Mouse (Mus musculus): ENCODE measurements at regions not wholly inside any gene's neighbourhood (a gene's known extent, or its start where the extent isn't known, plus 50 kb on each side); places are given as distances from the start of the nearest gene placed in this dataset.
"Not testable (repeated sequence)": the region's sequence is repeated elsewhere in the genome, so short reads cannot be mapped to it uniquely, and the experiment has no call there.

DNA sequence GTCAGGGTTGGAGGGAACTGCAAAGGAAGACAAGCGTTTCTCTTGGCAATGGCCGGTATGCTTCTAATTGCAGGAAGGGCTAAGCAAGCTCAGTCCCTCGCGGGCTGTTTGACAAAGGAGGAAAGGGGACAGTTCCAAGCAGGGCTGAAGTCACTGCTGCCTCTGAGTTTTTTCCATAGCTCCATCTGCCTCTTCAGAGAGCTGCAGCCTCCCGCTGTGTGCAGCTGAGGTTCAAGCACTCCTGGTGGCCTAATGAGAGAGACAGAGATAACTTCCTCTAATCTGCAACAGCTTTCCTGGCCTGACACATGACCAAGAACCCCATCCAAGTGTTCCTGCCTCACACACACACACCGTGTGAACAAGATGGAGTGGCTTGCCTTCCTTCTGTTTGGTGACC lies 511.9 kb upstream of the Slc35b3 start:
- H3K9me3 ChIP-seq (ENCODE audit: low read length) = no peaks in the 10 kb centered on the region
- H3K4me3 ChIP-seq (replicated peaks; ENCODE audit: low read length) = no peak overlapping the region
- H3K36me3 ChIP-seq (ENCODE audit: insufficient read depth, low read length) = no peaks in the 10 kb centered on the region
- no peaks in the 10 kb centered on the region for H3K4me1 ChIP-seq (replicated peaks; ENCODE audit: low read depth, low read length)
- TF ChIP-seq NANOG (IDR thresholded peaks at IDR 0.05; ENCODE audit: borderline replicate concordance, low read length) = no peak
- TF ChIP-seq POU5F1 (IDR thresholded peaks at IDR 0.05; ENCODE audit: borderline replicate concordance, low read length) = no peak
- no peak for TF ChIP-seq CTCF (conservative IDR thresholded peaks at IDR 0.05; ENCODE audit: low read length)
- no peaks in the 10 kb centered on the region for H3K27me3 ChIP-seq (ENCODE audit: insufficient read depth, low read length)

DNA sequence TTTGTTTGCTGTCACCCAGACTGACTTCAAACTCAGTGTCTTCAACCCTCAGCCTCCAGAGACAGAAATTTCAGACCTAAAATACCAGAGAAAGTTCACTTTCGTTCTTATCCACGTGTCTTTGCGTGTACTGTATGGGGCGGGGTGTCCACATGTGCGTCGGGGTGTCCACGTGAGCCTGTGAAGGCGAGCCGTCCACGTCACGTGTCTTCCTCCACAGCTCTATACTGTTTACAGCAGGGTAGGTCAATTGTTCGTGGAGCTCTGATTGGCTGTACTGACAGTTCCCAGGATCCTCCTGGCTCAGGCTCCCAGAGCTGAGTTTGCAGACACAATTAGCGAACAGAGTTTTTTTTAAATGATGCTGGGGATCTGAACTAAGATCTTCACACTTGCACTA lies 481.1 kb upstream of the Slc35b3 start:
- H3K36me3 ChIP-seq (ENCODE audit: insufficient read depth, low read length) = no peaks in the 10 kb centered on the region
- H3K9me3 ChIP-seq (ENCODE audit: low read length) = no peaks in the 10 kb centered on the region
- TF ChIP-seq CTCF (conservative IDR thresholded peaks at IDR 0.05; ENCODE audit: low read length) (no peak), POU5F1 (IDR thresholded peaks at IDR 0.05; ENCODE audit: borderline replicate concordance, low read length) (no peak), NANOG (IDR thresholded peaks at IDR 0.05; ENCODE audit: borderline replicate concordance, low read length) (no peak)
- no peaks in the 10 kb centered on the region for H3K4me1 ChIP-seq (replicated peaks; ENCODE audit: low read depth, low read length)
- H3K4me3 ChIP-seq (replicated peaks; ENCODE audit: low read length) = no peak overlapping the region
- H3K27me3 ChIP-seq (ENCODE audit: insufficient read depth, low read length) = no peaks in the 10 kb centered on the region

DNA sequence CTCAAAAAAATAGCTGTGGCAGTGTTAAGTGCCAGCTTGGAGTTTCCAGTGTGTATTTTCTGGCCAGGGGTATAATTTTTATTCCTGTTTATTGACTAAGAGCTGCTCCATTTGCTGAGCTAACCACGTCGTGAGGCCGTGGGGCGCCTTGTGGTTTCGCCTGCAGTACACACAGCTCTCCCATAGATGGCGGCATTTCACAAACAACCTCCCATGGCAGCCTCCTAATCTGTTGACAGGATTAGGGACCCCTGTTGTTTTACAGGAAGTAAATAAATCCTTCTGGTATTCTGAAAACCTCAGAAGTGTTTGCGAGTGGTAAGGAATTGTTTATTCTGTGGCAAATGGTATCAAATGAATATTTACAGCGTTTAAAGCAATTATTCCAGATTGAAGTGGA lies 480.2 kb upstream of the Slc35b3 start:
- H3K4me1 ChIP-seq (replicated peaks; ENCODE audit: low read depth, low read length) = no peaks in the 10 kb centered on the region
- no peak overlapping the region for H3K4me3 ChIP-seq (replicated peaks; ENCODE audit: low read length)
- no peaks in the 10 kb centered on the region for H3K9me3 ChIP-seq (ENCODE audit: low read length)
- no peaks in the 10 kb centered on the region for H3K27me3 ChIP-seq (ENCODE audit: insufficient read depth, low read length)
- no peaks in the 10 kb centered on the region for H3K36me3 ChIP-seq (ENCODE audit: insufficient read depth, low read length)
- TF ChIP-seq CTCF (conservative IDR thresholded peaks at IDR 0.05; ENCODE audit: low read length) (peak; percentile 77), NANOG (IDR thresholded peaks at IDR 0.05; ENCODE audit: borderline replicate concordance, low read length) (no peak)

DNA sequence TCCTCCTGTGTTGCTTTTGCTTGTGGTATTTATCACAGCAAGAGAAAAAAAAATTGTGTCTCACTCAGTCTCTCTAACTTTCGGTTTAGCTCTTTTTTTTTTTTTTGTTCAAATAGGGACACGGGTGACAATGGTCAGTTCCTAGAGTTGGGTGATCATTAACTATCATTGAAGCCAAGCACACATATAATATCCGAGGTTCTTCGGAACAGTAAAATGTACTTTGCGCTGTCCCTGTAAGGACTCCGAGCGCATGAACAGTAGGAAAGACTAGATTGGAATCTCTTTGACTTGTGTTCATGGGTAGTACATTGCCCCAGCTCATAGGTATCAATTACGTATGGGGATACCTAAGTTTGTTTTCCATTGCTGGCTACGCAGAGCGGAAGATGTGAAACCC lies 479.7 kb upstream of the Slc35b3 start:
- no peaks in the 10 kb centered on the region for H3K4me1 ChIP-seq (replicated peaks; ENCODE audit: low read depth, low read length)
- H3K9me3 ChIP-seq (ENCODE audit: low read length) = no peaks in the 10 kb centered on the region
- H3K36me3 ChIP-seq (ENCODE audit: insufficient read depth, low read length) = no peaks in the 10 kb centered on the region
- H3K27me3 ChIP-seq (ENCODE audit: insufficient read depth, low read length) = no peaks in the 10 kb centered on the region
- TF ChIP-seq POU5F1 (IDR thresholded peaks at IDR 0.05; ENCODE audit: borderline replicate concordance, low read length) = no peak
- TF ChIP-seq CTCF (conservative IDR thresholded peaks at IDR 0.05; ENCODE audit: low read length) = no peak
- TF ChIP-seq NANOG (IDR thresholded peaks at IDR 0.05; ENCODE audit: borderline replicate concordance, low read length) = no peak
- H3K4me3 ChIP-seq (replicated peaks; ENCODE audit: low read length) = no peak overlapping the region

DNA sequence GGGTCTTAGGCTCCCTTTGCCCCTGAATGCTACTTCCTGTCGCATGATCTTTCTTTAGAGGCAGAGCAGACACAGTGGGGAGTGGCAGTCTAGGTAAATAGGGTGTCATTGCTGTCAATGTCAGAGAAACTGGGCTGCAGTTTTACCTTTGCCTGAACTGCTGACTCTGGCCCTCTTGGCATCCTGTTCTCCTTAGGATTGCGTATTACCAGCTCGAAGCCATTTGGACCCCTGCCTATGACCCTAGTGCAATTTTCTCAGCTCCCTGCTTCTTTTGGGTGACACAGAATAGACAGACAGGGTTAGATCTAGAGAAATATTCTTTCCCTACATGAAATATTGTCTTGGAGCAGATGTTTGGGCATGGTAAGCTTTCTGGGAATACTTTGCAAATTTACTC lies 467.3 kb upstream of the Slc35b3 start:
- TF ChIP-seq NANOG (IDR thresholded peaks at IDR 0.05; ENCODE audit: borderline replicate concordance, low read length) = no peak
- no peak for TF ChIP-seq CTCF (conservative IDR thresholded peaks at IDR 0.05; ENCODE audit: low read length)
- no peak for TF ChIP-seq POU5F1 (IDR thresholded peaks at IDR 0.05; ENCODE audit: borderline replicate concordance, low read length)
- Histone ChIP-seq H3K4me1 (replicated peaks; ENCODE audit: low read depth, low read length) (no peaks in the 10 kb centered on the region), H3K4me3 (replicated peaks; ENCODE audit: low read length) (no peak overlapping the region), H3K9me3 (ENCODE audit: low read length) (no peaks in the 10 kb centered on the region), H3K27me3 (ENCODE audit: insufficient read depth, low read length) (no peaks in the 10 kb centered on the region), H3K36me3 (ENCODE audit: insufficient read depth, low read length) (no peaks in the 10 kb centered on the region)

DNA sequence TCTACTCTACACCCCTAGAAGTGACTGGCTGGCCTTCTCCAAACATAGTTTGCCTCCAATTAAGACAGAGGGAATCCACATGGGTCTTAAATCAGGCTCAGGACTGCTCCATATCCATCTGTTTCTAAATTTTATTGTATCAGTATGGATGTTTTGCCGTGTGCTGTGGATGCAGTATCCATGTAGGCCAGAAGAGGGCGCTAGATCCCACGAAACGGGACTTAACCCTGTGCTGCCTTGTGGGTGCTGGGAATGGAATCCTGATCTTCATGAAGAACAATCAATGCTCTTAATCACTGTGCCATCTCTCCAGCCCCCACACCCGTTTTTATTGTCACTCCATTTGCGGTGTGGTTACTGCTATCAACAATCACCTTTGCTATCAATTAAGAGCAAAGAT lies 465.3 kb upstream of the Slc35b3 start:
- TF ChIP-seq CTCF (conservative IDR thresholded peaks at IDR 0.05; ENCODE audit: low read length) = peak; percentile 87
- no peak for TF ChIP-seq POU5F1 (IDR thresholded peaks at IDR 0.05; ENCODE audit: borderline replicate concordance, low read length)
- Histone ChIP-seq H3K4me3 (replicated peaks; ENCODE audit: low read length) (no peak overlapping the region), H3K9me3 (ENCODE audit: low read length) (no peaks in the 10 kb centered on the region), H3K36me3 (ENCODE audit: insufficient read depth, low read length) (no peaks in the 10 kb centered on the region), H3K27me3 (ENCODE audit: insufficient read depth, low read length) (no peaks in the 10 kb centered on the region), H3K4me1 (replicated peaks; ENCODE audit: low read depth, low read length) (no peaks in the 10 kb centered on the region)

DNA sequence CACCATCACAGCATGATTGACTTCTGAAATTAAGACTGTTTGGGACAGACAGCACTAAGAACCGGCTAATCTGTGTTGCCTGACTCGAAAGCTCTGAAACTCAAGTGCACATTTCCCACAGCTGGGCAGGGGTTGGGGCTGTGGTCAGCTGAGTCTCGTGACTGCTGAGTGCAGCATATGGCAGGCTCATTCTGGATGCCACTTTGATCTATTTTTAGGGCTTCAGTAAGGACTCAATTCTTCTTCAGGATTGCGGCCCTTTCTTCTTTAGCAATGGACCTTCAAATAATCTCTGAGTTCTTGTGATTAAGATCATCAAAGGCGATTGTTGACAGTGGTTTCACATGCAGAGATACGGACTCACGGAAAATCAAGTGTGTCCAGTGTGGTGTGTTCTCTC lies 457.5 kb upstream of the Slc35b3 start:
- TF ChIP-seq POU5F1 (IDR thresholded peaks at IDR 0.05; ENCODE audit: borderline replicate concordance, low read length) (no peak), CTCF (conservative IDR thresholded peaks at IDR 0.05; ENCODE audit: low read length) (no peak)
- H3K36me3 ChIP-seq (ENCODE audit: insufficient read depth, low read length) = no peaks in the 10 kb centered on the region
- no peaks in the 10 kb centered on the region for H3K9me3 ChIP-seq (ENCODE audit: low read length)

DNA sequence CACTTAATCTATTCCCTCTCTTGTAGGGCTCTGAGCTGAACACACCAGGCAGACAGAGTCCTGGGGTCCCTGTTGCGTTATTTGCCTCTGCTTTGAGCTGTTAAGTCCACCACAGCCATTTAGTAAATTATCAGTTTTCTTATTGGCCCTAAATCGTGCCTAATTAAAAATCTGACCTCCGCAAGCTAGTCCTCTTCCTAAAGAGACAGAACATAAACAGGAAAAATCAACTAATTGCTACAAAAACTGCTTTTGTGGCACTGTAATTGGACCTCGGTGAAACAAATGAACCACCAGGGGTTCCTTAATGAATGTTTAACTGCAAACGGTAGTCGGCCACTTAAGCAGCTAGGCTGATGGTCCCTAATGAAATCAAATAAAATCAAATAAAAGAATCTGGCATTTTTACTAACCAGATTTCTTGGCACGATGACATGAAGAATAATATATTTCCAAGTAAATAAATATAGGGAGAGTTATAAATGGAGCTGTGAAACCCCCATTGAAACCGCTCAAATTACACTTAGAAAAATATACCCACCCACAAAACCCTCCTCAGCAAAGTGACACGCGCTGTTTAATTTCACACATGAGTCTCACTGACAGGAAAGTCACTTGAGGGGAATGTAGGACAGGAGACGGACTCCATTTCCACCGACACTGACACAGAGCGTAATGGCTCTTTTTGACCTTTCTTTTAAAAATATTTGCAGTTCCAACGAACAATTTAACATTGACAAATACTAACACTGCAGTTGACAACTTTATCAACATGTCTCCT lies 451.0 kb upstream of the Slc35b3 start:
- no peaks in the 10 kb centered on the region for H3K4me1 ChIP-seq (replicated peaks; ENCODE audit: low read depth, low read length)
- no peaks in the 10 kb centered on the region for H3K36me3 ChIP-seq (ENCODE audit: insufficient read depth, low read length)
- TF ChIP-seq CTCF (conservative IDR thresholded peaks at IDR 0.05; ENCODE audit: low read length) (no peak), POU5F1 (IDR thresholded peaks at IDR 0.05; ENCODE audit: borderline replicate concordance, low read length) (no peak), NANOG (IDR thresholded peaks at IDR 0.05; ENCODE audit: borderline replicate concordance, low read length) (no peak)
- H3K27me3 ChIP-seq (ENCODE audit: insufficient read depth, low read length) = no peaks in the 10 kb centered on the region
- no peak overlapping the region for H3K4me3 ChIP-seq (replicated peaks; ENCODE audit: low read length)
- H3K9me3 ChIP-seq (ENCODE audit: low read length) = no peaks in the 10 kb centered on the region

More for the DNA sequence above, 457.5 kb upstream of the Slc35b3 start:
- Histone ChIP-seq H3K27me3 (ENCODE audit: insufficient read depth, low read length) (no peaks in the 10 kb centered on the region), H3K4me3 (replicated peaks; ENCODE audit: low read length) (no peak overlapping the region), H3K4me1 (replicated peaks; ENCODE audit: low read depth, low read length) (no peaks in the 10 kb centered on the region)

DNA sequence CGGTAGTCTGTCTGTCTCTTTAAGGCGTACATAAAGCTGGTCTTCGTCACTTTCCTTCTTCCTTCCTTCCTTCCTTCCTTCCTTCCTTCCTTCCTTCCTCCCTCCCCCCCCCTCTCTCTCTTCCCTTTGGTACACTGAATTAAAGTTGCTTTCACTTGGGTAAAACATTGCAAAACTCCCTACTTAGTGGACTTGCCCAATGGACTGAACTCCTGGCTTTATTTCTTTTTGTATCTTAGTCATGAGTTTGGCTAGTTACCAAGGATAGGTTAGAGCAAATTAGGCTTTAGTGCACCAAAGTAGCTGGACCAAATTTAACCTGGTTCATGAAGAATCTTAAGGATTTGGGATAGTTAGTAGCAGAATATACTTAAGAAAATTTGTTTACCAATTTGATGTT lies 431.9 kb upstream of the Slc35b3 start:
- Histone ChIP-seq H3K4me1 (replicated peaks; ENCODE audit: low read depth, low read length) (no peaks in the 10 kb centered on the region), H3K27me3 (ENCODE audit: insufficient read depth, low read length) (no peaks in the 10 kb centered on the region), H3K36me3 (ENCODE audit: insufficient read depth, low read length) (no peaks in the 10 kb centered on the region), H3K4me3 (replicated peaks; ENCODE audit: low read length) (no peak overlapping the region), H3K9me3 (ENCODE audit: low read length) (no peaks in the 10 kb centered on the region)
- TF ChIP-seq POU5F1 (IDR thresholded peaks at IDR 0.05; ENCODE audit: borderline replicate concordance, low read length) (no peak), CTCF (conservative IDR thresholded peaks at IDR 0.05; ENCODE audit: low read length) (no peak), NANOG (IDR thresholded peaks at IDR 0.05; ENCODE audit: borderline replicate concordance, low read length) (no peak)

DNA sequence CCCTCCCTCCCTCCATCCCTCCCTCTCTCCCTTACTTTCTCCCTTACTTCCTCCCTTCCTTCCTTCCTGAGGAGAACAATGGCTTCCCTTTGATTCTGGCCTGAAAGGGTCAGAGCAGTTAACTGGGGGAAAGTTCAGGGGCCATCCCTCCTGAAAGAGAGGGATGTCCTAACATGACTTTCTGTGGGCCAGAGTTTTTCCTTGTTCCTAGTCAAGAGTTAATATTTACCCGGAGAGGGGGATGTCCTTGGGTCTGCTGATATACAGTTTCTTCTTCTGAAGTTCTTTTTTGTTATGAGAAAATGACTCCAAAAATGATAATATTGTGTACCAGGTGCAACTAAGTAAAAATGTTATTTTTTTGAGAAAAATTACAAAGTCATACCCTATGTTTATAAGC lies 431.5 kb upstream of the Slc35b3 start:
- H3K9me3 ChIP-seq (ENCODE audit: low read length); H3K4me3 ChIP-seq (replicated peaks; ENCODE audit: low read length); H3K4me1 ChIP-seq (replicated peaks; ENCODE audit: low read depth, low read length); H3K27me3 ChIP-seq (ENCODE audit: insufficient read depth, low read length); H3K36me3 ChIP-seq (ENCODE audit: insufficient read depth, low read length): not testable (repeated sequence)

All from E14TG2a.4 (cell line).